Mouse (Mus musculus) kidney, postnatal 25 days (tissue): ENCODE results near the gene Minpp1.

Experiments used
- DNase-seq, 2 experiments: peaks; one replicate each; pipeline ENCODE4 v3.0.0; 2021; ENCODE audit warnings: mixed read lengths in 2 of 2

Minpp1 gene

GRCm38 (mm10) chr19:32490976-32491375 is 5.4 kb downstream of the Minpp1 start:
- DNase-seq: no peak

GRCm38 (mm10) chr19:32492339-32492738 is 6.8 kb downstream of the Minpp1 start:
- DNase-seq: no peak

GRCm38 (mm10) chr19:32492981-32493380 is 7.4 kb downstream of the Minpp1 start:
- DNase-seq: no peak

- no peak for DNase-seq
These were observed 7.9 kb downstream of the Minpp1 start for GRCm38 (mm10) chr19:32493471-32493870.

- DNase-seq: peak; percentile 76 to 91
These were observed 9.0 kb downstream of the Minpp1 start for GRCm38 (mm10) chr19:32494611-32495010.

- DNase-seq: no peak
These were observed 9.5 kb downstream of the Minpp1 start for GRCm38 (mm10) chr19:32495034-32495433.

- no peak for DNase-seq
These were observed 11.8 kb downstream of the Minpp1 start for GRCm38 (mm10) chr19:32497411-32497810.

- DNase-seq: peak; percentile 77 to 92
These were observed 12.4 kb downstream of the Minpp1 start for GRCm38 (mm10) chr19:32498002-32498401.

- no peak for DNase-seq
These were observed 15.8 kb downstream of the Minpp1 start for GRCm38 (mm10) chr19:32501414-32501813.

GRCm38 (mm10) chr19:32506081-32506480 is 20.5 kb downstream of the Minpp1 start:
- DNase-seq: no peak

- DNase-seq: no peak
These were observed 20.9 kb downstream of the Minpp1 start for GRCm38 (mm10) chr19:32506514-32506913.

GRCm38 (mm10) chr19:32507100-32507499 is 21.5 kb downstream of the Minpp1 start:
- DNase-seq: no peak

GRCm38 (mm10) chr19:32507526-32507925 is 22.0 kb downstream of the Minpp1 start:
- no peak for DNase-seq

- DNase-seq: peak; percentile 57 to 69
These were observed 24.7 kb downstream of the Minpp1 start for GRCm38 (mm10) chr19:32510267-32510666.

GRCm38 (mm10) chr19:32510962-32511361 is 25.4 kb downstream of the Minpp1 start:
- DNase-seq: no peak

- peak in 1 of 2 experiments; percentile 29 for DNase-seq
These were observed 26.9 kb downstream of the Minpp1 start for GRCm38 (mm10) chr19:32512518-32512917.

- DNase-seq: no peak
These were observed 31.0 kb downstream of the Minpp1 start for GRCm38 (mm10) chr19:32516575-32516974.

- DNase-seq: no peak
These were observed 35.9 kb downstream of the Minpp1 start for GRCm38 (mm10) chr19:32521446-32521845.

- DNase-seq: no peak
These were observed 36.7 kb downstream of the Minpp1 start for GRCm38 (mm10) chr19:32522247-32522646.

- DNase-seq: no peak
These were observed 37.3 kb downstream of the Minpp1 start for GRCm38 (mm10) chr19:32522753-32523307.

GRCm38 (mm10) chr19:32523769-32524515 is 38.4 kb downstream of the Minpp1 start:
- no peak for DNase-seq

- peak; percentile 45 to 77 for DNase-seq
These were observed 38.9 kb downstream of the Minpp1 start for GRCm38 (mm10) chr19:32524516-32524860.

GRCm38 (mm10) chr19:32527139-32527538 is 41.6 kb downstream of the Minpp1 start:
- no peak for DNase-seq

GRCm38 (mm10) chr19:32528723-32529122 is 43.2 kb downstream of the Minpp1 start:
- DNase-seq: no peak
